Mouse (Mus musculus) E14TG2a.4 (cell line): ENCODE results near the gene Noa1.

ENCODE experiments used
- CTCF ChIP-seq: conservative IDR thresholded peaks from 2 replicates; pipeline ENCODE4 v1.5.1; 2014; ENCODE audit warnings: low read length
- NANOG ChIP-seq: IDR thresholded peaks from 2 replicates; pipeline ENCODE4 v1.6.1; 2014; ENCODE audit warnings: borderline replicate concordance, low read length, mixed read lengths
- POU5F1 ChIP-seq: IDR thresholded peaks from 2 replicates; pipeline ENCODE4 v1.6.1; 2014; ENCODE audit warnings: low read length, borderline replicate concordance

DNA sequence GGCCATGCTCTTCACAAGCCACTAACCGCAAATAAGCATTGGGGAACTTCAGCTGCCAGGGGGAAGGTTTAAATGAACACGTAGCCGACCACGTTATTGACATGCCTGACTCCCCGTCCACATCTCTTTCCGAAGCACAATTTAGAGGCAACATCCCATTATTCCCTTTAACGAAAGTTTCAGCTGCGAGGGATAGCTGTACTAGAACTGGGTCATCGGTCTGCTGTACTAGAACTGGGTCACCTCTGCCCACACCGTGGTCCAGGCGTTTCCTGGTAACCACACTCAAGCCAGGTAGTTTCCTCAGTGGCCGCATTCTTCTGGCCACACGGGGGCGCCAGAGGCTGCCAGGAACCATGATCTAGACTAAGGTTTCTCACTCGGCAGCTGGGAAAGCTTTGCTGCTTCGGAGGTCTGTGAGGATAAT, 44.5 kb upstream of the Noa1 start:
- peak; percentile 98 for TF ChIP-seq CTCF
- TF ChIP-seq NANOG = no peak
- no peak for TF ChIP-seq POU5F1
